Mouse (Mus musculus) neural tube, embryonic 11.5 days (tissue): Measurements from ENCODE around the gene Krtap19-9b. TPM values are rescaled to one million over a fixed set of nuclear protein-coding genes. Genes with fewer than 3 reads are reported as not detected.
A peak's percentile ranks its signal among the peaks of the same experiment; 100 is the strongest.

Experiments used
- ATAC-seq: fragments of 200-750 bp; cut with Nextera tagmentation; 2 replicates; pipeline ENCODE4 v1.8.0; 2017; ENCODE audit warnings: moderate number of reproducible peaks, mild to moderate bottlenecking, moderate TSS enrichment, moderate library complexity; ENCODE audit not compliant: insufficient read depth, low FRiP score, low TSS enrichment
- DNase-seq: peaks from one replicate; pipeline ENCODE4 v3.0.0-alpha.2; 2015; ENCODE audit warnings: low spot score
- H3K27ac ChIP-seq: fragments of 300-500 bp; sonication (generic); 2 replicates; pipeline ENCODE4 v1.5.1; 2014; ENCODE audit warnings: low read depth, mild to moderate bottlenecking, low read length
- H3K27me3 ChIP-seq: fragments of 300-500 bp; sonication (generic); 2 replicates; pipeline ENCODE4 v1.6.1; 2014; ENCODE audit warnings: mild to moderate bottlenecking, low read length, mixed read lengths; ENCODE audit not compliant: control insufficient read depth, insufficient read depth
- H3K36me3 ChIP-seq: fragments of 300-500 bp; sonication (generic); 2 replicates; pipeline ENCODE4 v1.6.1; 2014; ENCODE audit warnings: mild to moderate bottlenecking, low read length, moderate library complexity, mixed read lengths; ENCODE audit not compliant: control insufficient read depth, insufficient read depth
- H3K4me1 ChIP-seq: fragments of 300-500 bp; sonication (generic); 2 replicates; pipeline ENCODE4 v1.6.1; 2014; ENCODE audit warnings: low read length, mixed read lengths; ENCODE audit not compliant: control insufficient read depth, insufficient read depth
- H3K4me2 ChIP-seq: fragments of 300-500 bp; sonication (generic); 2 replicates; pipeline ENCODE4 v1.6.1; 2014; ENCODE audit warnings: low read depth, mild to moderate bottlenecking, moderate library complexity
- H3K4me3 ChIP-seq: fragments of 300-500 bp; sonication (generic); 2 replicates; pipeline ENCODE4 v1.5.1; 2014; ENCODE audit warnings: low read depth, low read length
- H3K9ac ChIP-seq: fragments of 300-500 bp; sonication (generic); 2 replicates; pipeline ENCODE4 v1.6.1; 2014; ENCODE audit warnings: mild to moderate bottlenecking, low read length
- H3K9me3 ChIP-seq: fragments of 300-500 bp; sonication (generic); 2 replicates; pipeline ENCODE4 v1.6.1; 2016; ENCODE audit warnings: low read length; ENCODE audit not compliant: control insufficient read depth
- WGBS: fragments of 180-500 bp; shearing (Covaris S2); extraction: QIAGEN DNeasy Blood & Tissue Kit; methylation state at CpG from one replicate; pipeline ENCODE4 v1.1.7; 2014; 5-methylcytosine and 5-hydroxymethylcytosine counted together
- polyA plus RNA-seq: library from polyadenylated mRNA; unstranded; fragments of >200 nt; fragmentation: Nextera tagmentation; extraction: Ambion mirVana; gene quantifications from 2 replicates; pipeline ENCODE4 v1.2.1, GENCODE M21; 2014

Gene Krtap19-9b
- not detected in 2 replicates for polyA plus RNA-seq

- Histone ChIP-seq H3K36me3 (no peaks in the 10 kb centered on the region), H3K4me3 (no peak within 1 kb of the TSS), H3K27me3 (no peaks in the 10 kb centered on the region), H3K9ac (no peak within 1 kb of the TSS), H3K4me1 (no peaks in the 10 kb centered on the region), H3K27ac (no peak within 1 kb of the TSS), H3K9me3 (no peaks in the 10 kb centered on the region), H3K4me2 (no peak within 1 kb of the TSS)
- no peak for DNase-seq
- 90% methylated on average over 3 of the region's 3 CpGs for WGBS
- ATAC-seq: no peak
Measured at GRCm38 (mm10) chr16:88932165-88932564, at the start of gene Krtap19-9b. Gene Krtap19-9b (minus strand): TSS chr16:88932265.

GRCm38 (mm10) chr16:88962773-88963172, 30.7 kb upstream of the Krtap19-9b start, which contains the start of gene Krtap16-3:
Gene Krtap16-3 (minus strand): TSS chr16:88962873.
- no peaks in the 10 kb centered on the region for H3K4me1 ChIP-seq
- ATAC-seq: no peak
- no peaks in the 10 kb centered on the region for H3K36me3 ChIP-seq
- H3K27me3 ChIP-seq: no peaks in the 10 kb centered on the region
- DNase-seq: no peak
- H3K27ac ChIP-seq: no peak within 1 kb of the TSS
- no peaks in the 10 kb centered on the region for H3K9me3 ChIP-seq
- WGBS: 91% methylated on average over 7 of the region's 7 CpGs
- H3K4me2 ChIP-seq: no peak within 1 kb of the TSS
- H3K4me3 ChIP-seq: no peak within 1 kb of the TSS
- H3K9ac ChIP-seq: no peak within 1 kb of the TSS

- Histone ChIP-seq H3K36me3 (no peaks in the 10 kb centered on the region), H3K4me1 (no peaks in the 10 kb centered on the region), H3K4me3 (no peak overlapping the region), H3K4me2 (no peak overlapping the region), H3K9ac (no peak overlapping the region), H3K27ac (no peak overlapping the region), H3K9me3 (no peaks in the 10 kb centered on the region), H3K27me3 (no peaks in the 10 kb centered on the region)
- no peak for ATAC-seq
- no peak for DNase-seq
- 89% methylated on average over 6 of the region's 6 CpGs for WGBS
Measured at GRCm38 (mm10) chr16:88941106-88941505, 9.0 kb upstream of the Krtap19-9b start.

GRCm38 (mm10) chr16:88938252-88938651, 6.2 kb upstream of the Krtap19-9b start:
- DNase-seq (peak; percentile 23), ATAC-seq (no peak)
- H3K9ac ChIP-seq: no peak overlapping the region
- whole genome bisulfite sequencing: 75% methylated on average over 7 of the region's 7 CpGs
- H3K4me2 ChIP-seq: no peak overlapping the region
- H3K9me3 ChIP-seq: no peaks in the 10 kb centered on the region
- no peak overlapping the region for H3K4me3 ChIP-seq
- H3K27me3 ChIP-seq: no peaks in the 10 kb centered on the region
- H3K27ac ChIP-seq: no peak overlapping the region
- no peaks in the 10 kb centered on the region for H3K4me1 ChIP-seq
- H3K36me3 ChIP-seq: no peaks in the 10 kb centered on the region

- DNase-seq (no peak), ATAC-seq (no peak)
- no peak within 1 kb of the TSS for H3K4me3 ChIP-seq
- no peaks in the 10 kb centered on the region for H3K36me3 ChIP-seq
- H3K9me3 ChIP-seq: no peaks in the 10 kb centered on the region
- H3K4me2 ChIP-seq: no peak within 1 kb of the TSS
- H3K27me3 ChIP-seq: no peaks in the 10 kb centered on the region
- no peak within 1 kb of the TSS for H3K9ac ChIP-seq
- no peak within 1 kb of the TSS for H3K27ac ChIP-seq
- WGBS: 90% methylated on average over 6 of the region's 6 CpGs
- H3K4me1 ChIP-seq: no peaks in the 10 kb centered on the region
Measured at GRCm38 (mm10) chr16:88896357-88896756, 35.7 kb downstream of the Krtap19-9b start, which contains the start of gene Krtap19-5. Gene Krtap19-5 (minus strand): TSS chr16:88896457.

- H3K4me2 ChIP-seq: no peak overlapping the region
- H3K36me3 ChIP-seq: no peaks in the 10 kb centered on the region
- ATAC-seq (no peak), DNase-seq (no peak)
- 96% methylated on average over 6 of the region's 6 CpGs for WGBS
- H3K9me3 ChIP-seq: no peaks in the 10 kb centered on the region
- H3K4me1 ChIP-seq: no peaks in the 10 kb centered on the region
- H3K9ac ChIP-seq: no peak overlapping the region
- no peak overlapping the region for H3K4me3 ChIP-seq
- H3K27ac ChIP-seq: no peak overlapping the region
- no peaks in the 10 kb centered on the region for H3K27me3 ChIP-seq
Measured at GRCm38 (mm10) chr16:88886870-88887269, 45.2 kb downstream of the Krtap19-9b start.

GRCm38 (mm10) chr16:88884989-88885388, 47.1 kb downstream of the Krtap19-9b start, which contains the start of gene Krtap19-4:
Gene Krtap19-4 (minus strand): TSS chr16:88885089.
- H3K4me1 ChIP-seq: no peaks in the 10 kb centered on the region
- DNase-seq (no peak), ATAC-seq (no peak)
- WGBS: 91% methylated on average over 5 of the region's 5 CpGs
- no peaks in the 10 kb centered on the region for H3K27me3 ChIP-seq
- no peak within 1 kb of the TSS for H3K27ac ChIP-seq
- no peaks in the 10 kb centered on the region for H3K36me3 ChIP-seq
- no peak within 1 kb of the TSS for H3K9ac ChIP-seq
- no peaks in the 10 kb centered on the region for H3K9me3 ChIP-seq
- no peak within 1 kb of the TSS for H3K4me2 ChIP-seq
- H3K4me3 ChIP-seq: no peak within 1 kb of the TSS

Other genes with a start within 250 kb of the Krtap19-9b start
- not detected in 2 replicates for gene 2310061N02Rik, start 224.3 kb downstream of the Krtap19-9b start, polyA plus RNA-seq
- not detected in 2 replicates for gene Krtap13-1, start 203.4 kb downstream of the Krtap19-9b start, polyA plus RNA-seq
- not detected in 2 replicates for gene Krtap13, start 180.6 kb downstream of the Krtap19-9b start, polyA plus RNA-seq
- not detected in 2 replicates for gene 2310034C09Rik, start 173.4 kb downstream of the Krtap19-9b start, polyA plus RNA-seq
- gene 2310057N15Rik, start 158.1 kb downstream of the Krtap19-9b start, polyA plus RNA-seq: not detected in 2 replicates
- gene Gm5965, start 154.4 kb downstream of the Krtap19-9b start, polyA plus RNA-seq: not detected in 2 replicates
- gene Gm20741, start 120.0 kb downstream of the Krtap19-9b start, polyA plus RNA-seq: not detected in 2 replicates
- gene Krtap15, start 112.0 kb downstream of the Krtap19-9b start, polyA plus RNA-seq: not detected in 2 replicates
- not detected in 2 replicates for gene Krtap14, start 106.1 kb downstream of the Krtap19-9b start, polyA plus RNA-seq
- not detected in 2 replicates for gene Krtap19-1, start 62.9 kb downstream of the Krtap19-9b start, polyA plus RNA-seq
- gene Krtap19-2, start 58.0 kb downstream of the Krtap19-9b start, polyA plus RNA-seq: not detected in 2 replicates
- not detected in 2 replicates for gene Krtap19-3, start 54.2 kb downstream of the Krtap19-9b start, polyA plus RNA-seq
- gene Krtap19-4, start 47.2 kb downstream of the Krtap19-9b start, polyA plus RNA-seq: not detected in 2 replicates
- not detected in 2 replicates for gene Krtap19-5, start 35.8 kb downstream of the Krtap19-9b start, polyA plus RNA-seq
- not detected in 2 replicates for gene Krtap16-3, start 30.6 kb upstream of the Krtap19-9b start, polyA plus RNA-seq
- not detected in 2 replicates for gene Krtap22-2, start 78.5 kb upstream of the Krtap19-9b start, polyA plus RNA-seq
- not detected in 2 replicates for gene Gm10229, start 83.0 kb upstream of the Krtap19-9b start, polyA plus RNA-seq
- not detected in 2 replicates for gene Krtap6-1, start 99.4 kb upstream of the Krtap19-9b start, polyA plus RNA-seq
- gene Gm10228, start 109.2 kb upstream of the Krtap19-9b start, polyA plus RNA-seq: not detected in 2 replicates
- not detected in 2 replicates for gene Krtap6-5, start 115.6 kb upstream of the Krtap19-9b start, polyA plus RNA-seq
- not detected in 2 replicates for gene 1110025L11Rik, start 131.7 kb upstream of the Krtap19-9b start, polyA plus RNA-seq
- not detected in 2 replicates for gene Krtap6-3, start 151.8 kb upstream of the Krtap19-9b start, polyA plus RNA-seq
- not detected in 2 replicates for gene Gm6358, start 208.6 kb upstream of the Krtap19-9b start, polyA plus RNA-seq
- gene Gm10061, start 218.8 kb upstream of the Krtap19-9b start, polyA plus RNA-seq: not detected in 2 replicates
- not detected in 2 replicates for gene Gm9789, start 225.7 kb upstream of the Krtap19-9b start, polyA plus RNA-seq
- gene Gm7735, start 237.2 kb upstream of the Krtap19-9b start, polyA plus RNA-seq: not detected in 2 replicates
- not detected in 2 replicates for gene 1110057P08Rik, start 242.5 kb upstream of the Krtap19-9b start, polyA plus RNA-seq